Mouse (Mus musculus) naive thymus-derived CD4-positive, alpha-beta T cell, adult 2 months (primary cell): ENCODE measurements around the gene Scgb2b20.
"Not testable (repeated sequence)": the region's sequence is repeated elsewhere in the genome, so short reads cannot be mapped to it uniquely, and the experiment has no call there.

Experiments
- DNase-seq: peaks from one replicate; pipeline ENCODE4 v3.0.0-alpha.2; 2011; ENCODE audit warnings: low read depth

Scgb2b20 gene

DNA sequence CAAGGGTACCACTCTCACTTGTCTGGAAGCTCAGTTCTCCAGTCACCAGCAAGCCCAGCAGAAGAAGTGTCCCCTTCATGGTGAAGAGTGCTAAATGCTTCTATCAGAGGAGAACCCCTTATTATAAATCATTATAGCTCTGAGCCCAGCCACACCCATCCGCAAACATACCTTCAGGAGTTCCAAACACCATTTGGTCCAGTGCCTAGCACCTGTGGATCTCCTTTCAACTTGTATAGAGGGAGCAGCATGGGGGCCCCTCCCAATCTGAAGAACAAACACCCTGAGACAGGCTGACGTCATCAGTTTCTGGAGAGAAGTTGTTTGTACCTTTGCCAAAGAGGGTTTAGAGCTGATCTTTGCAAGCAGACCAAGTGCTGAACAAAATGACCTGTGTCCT is at the start of gene Scgb2b20:
TSS of gene Scgb2b20 (minus strand) at position 101 of the 400 bp plus-strand sequence.
- DNase-seq = not testable (repeated sequence)

- DNase-seq = not testable (repeated sequence)
Measured at GRCm38 (mm10) chr7:33409681-33410080, 43.6 kb upstream of the Scgb2b20 start.

DNA sequence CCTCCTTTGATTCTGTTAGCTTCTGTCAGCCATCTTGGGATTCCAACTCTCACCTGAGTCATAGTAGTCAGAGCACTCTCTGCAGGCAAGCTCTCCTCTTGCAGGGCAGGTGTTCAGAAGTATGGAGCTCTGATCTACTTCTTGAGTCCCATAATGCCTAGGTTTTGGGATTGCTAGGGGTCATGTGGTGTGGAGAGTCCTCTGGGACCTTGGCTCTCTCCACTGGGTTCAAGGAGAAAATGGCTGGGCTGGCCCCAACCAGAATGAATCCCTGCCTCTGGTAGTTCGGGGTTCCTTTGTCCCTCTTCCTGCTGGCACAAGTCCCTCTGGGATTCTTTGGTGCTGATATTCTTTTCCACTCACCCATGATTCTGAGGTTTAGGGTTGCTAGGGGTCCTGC is 35.5 kb upstream of the Scgb2b20 start:
- no peak for DNase-seq

GRCm38 (mm10) chr7:33399749-33400148 is 33.6 kb upstream of the Scgb2b20 start:
- DNase-seq = not testable (repeated sequence)

DNA sequence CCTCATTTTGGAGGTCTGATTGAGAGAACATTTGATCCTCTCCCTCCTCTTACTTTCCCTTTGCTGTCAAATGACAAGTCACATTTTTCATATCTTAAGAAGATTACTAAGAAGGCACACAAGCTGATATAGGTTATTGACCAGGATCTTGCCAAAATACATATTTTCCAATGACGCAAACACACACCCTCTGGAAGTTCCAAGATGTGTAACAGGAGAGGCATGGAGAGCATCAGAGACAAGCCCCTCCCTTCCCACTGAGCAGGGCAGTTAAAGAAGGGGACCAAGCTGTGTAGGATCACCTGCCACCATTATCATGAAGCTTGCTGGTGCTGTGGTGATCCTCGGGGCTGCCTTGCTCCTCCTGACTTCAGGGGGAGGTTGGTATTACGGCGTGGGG is 6.8 kb upstream of the Scgb2b20 start, which contains the start of gene Scgb1b20:
TSS of gene Scgb1b20 (plus strand) at position 301 of the 400 bp plus-strand sequence.
- DNase-seq = not testable (repeated sequence)
